Mouse (Mus musculus): Measurements from ENCODE around the gene Ppp3ca. TPM values are rescaled to one million over a fixed set of nuclear protein-coding genes. Genes with fewer than 3 reads are reported as not detected.

Gene Ppp3ca
- polyA plus RNA-seq, 2 experiments, result 31.5 to 74.8 TPM

GRCm38 (mm10) chr3:136837589-136837988, 167.7 kb downstream of the Ppp3ca start:
- no peak overlapping the region for H3K4me3 ChIP-seq (replicated peaks; ENCODE audit: low read length)

GRCm38 (mm10) chr3:136841282-136841681, 171.4 kb downstream of the Ppp3ca start:
- ATAC-seq (ENCODE audit: low FRiP score, low read depth) (no peak), DNase-seq (ENCODE audit: low spot score) (no peak)
- Histone ChIP-seq H3K4me3 (replicated peaks; ENCODE audit: low read length) (no peak overlapping the region), H3K4me2 (replicated peaks; ENCODE audit: low read depth, low read length, severe bottlenecking) (no peak overlapping the region), H3K36me3 (ENCODE audit: control insufficient read depth, insufficient read depth, low read length) (no peaks in the 10 kb centered on the region), H3K9ac (ENCODE audit: low read depth, low read length, severe bottlenecking) (no peak overlapping the region), H3K27ac (replicated peaks; ENCODE audit: low read depth, low read length) (no peak overlapping the region), H3K27me3 (ENCODE audit: control insufficient read depth, insufficient read depth, low read length) (no peaks in the 10 kb centered on the region), H3K9me3 (ENCODE audit: control insufficient read depth, low read length) (no peaks in the 10 kb centered on the region), H3K4me1 (ENCODE audit: control insufficient read depth, insufficient read depth, low read length) (peaks cover 6% of the 10 kb centered on the region; the same call in 1 of the 2 replicates)
- no peak for TF ChIP-seq POLR2A (IDR thresholded peaks at IDR 0.05; ENCODE audit: borderline replicate concordance, extremely low read depth, insufficient read depth, insufficient read length)
- 72% methylated on average over 3 of the region's 3 CpGs for WGBS

More at GRCm38 (mm10) chr3:136837589-136837988, 167.7 kb downstream of the Ppp3ca start:
- Histone ChIP-seq H3K27me3 (ENCODE audit: control insufficient read depth, insufficient read depth, low read length) (no peaks in the 10 kb centered on the region), H3K4me2 (replicated peaks; ENCODE audit: low read depth, low read length, severe bottlenecking) (no peak overlapping the region), H3K9me3 (ENCODE audit: control insufficient read depth, low read length) (no peaks in the 10 kb centered on the region), H3K4me1 (ENCODE audit: control insufficient read depth, insufficient read depth, low read length) (peaks cover 19% of the 10 kb centered on the region), H3K36me3 (ENCODE audit: control insufficient read depth, insufficient read depth, low read length) (no peaks in the 10 kb centered on the region), H3K27ac (replicated peaks; ENCODE audit: low read depth, low read length) (no peak overlapping the region), H3K9ac (ENCODE audit: low read depth, low read length, severe bottlenecking) (no peak overlapping the region)
- no peak for ATAC-seq (ENCODE audit: low FRiP score, low read depth)
- no peak for DNase-seq (ENCODE audit: low spot score)
- WGBS, result 91% methylated on average over 3 of the region's 3 CpGs
- no peak for TF ChIP-seq POLR2A (IDR thresholded peaks at IDR 0.05; ENCODE audit: borderline replicate concordance, extremely low read depth, insufficient read depth, insufficient read length)

GRCm38 (mm10) chr3:136842384-136842783, 172.5 kb downstream of the Ppp3ca start:
- no peaks in the 10 kb centered on the region for H3K27me3 ChIP-seq (ENCODE audit: control insufficient read depth, insufficient read depth, low read length)
- ATAC-seq (ENCODE audit: low FRiP score, low read depth) (no peak), DNase-seq (ENCODE audit: low spot score) (no peak)
- peaks cover 6% of the 10 kb centered on the region; the same call in 1 of the 2 replicates for H3K4me1 ChIP-seq (ENCODE audit: control insufficient read depth, insufficient read depth, low read length)
- no peak overlapping the region for H3K4me2 ChIP-seq (replicated peaks; ENCODE audit: low read depth, low read length, severe bottlenecking)
- H3K27ac ChIP-seq (replicated peaks; ENCODE audit: low read depth, low read length), result no peak overlapping the region
- H3K9me3 ChIP-seq (ENCODE audit: control insufficient read depth, low read length), result no peaks in the 10 kb centered on the region
- H3K9ac ChIP-seq (ENCODE audit: low read depth, low read length, severe bottlenecking), result no peak overlapping the region
- 61% methylated on average over 1 of the region's 1 CpGs for WGBS
- no peak for TF ChIP-seq POLR2A (IDR thresholded peaks at IDR 0.05; ENCODE audit: borderline replicate concordance, extremely low read depth, insufficient read depth, insufficient read length)
- H3K36me3 ChIP-seq (ENCODE audit: control insufficient read depth, insufficient read depth, low read length), result no peaks in the 10 kb centered on the region
- H3K4me3 ChIP-seq (replicated peaks; ENCODE audit: low read length), result no peak overlapping the region

- DNase-seq (ENCODE audit: low spot score), result no peak
- ATAC-seq (ENCODE audit: low FRiP score, low read depth), result no peak
Observed at GRCm38 (mm10) chr3:136843811-136844491, 174.0 kb downstream of the Ppp3ca start.

GRCm38 (mm10) chr3:136849035-136849434, 179.1 kb downstream of the Ppp3ca start:
- H3K36me3 ChIP-seq (ENCODE audit: control insufficient read depth, insufficient read depth, low read length), result no peaks in the 10 kb centered on the region
- ATAC-seq (ENCODE audit: low FRiP score, low read depth) (no peak), DNase-seq (ENCODE audit: low spot score) (no peak)
- no peak overlapping the region for H3K27ac ChIP-seq (replicated peaks; ENCODE audit: low read depth, low read length)
- H3K27me3 ChIP-seq (ENCODE audit: control insufficient read depth, insufficient read depth, low read length), result no peaks in the 10 kb centered on the region
- H3K4me3 ChIP-seq (replicated peaks; ENCODE audit: low read length), result no peak overlapping the region
- TF ChIP-seq POLR2A (IDR thresholded peaks at IDR 0.05; ENCODE audit: borderline replicate concordance, extremely low read depth, insufficient read depth, insufficient read length), result no peak
- H3K4me1 ChIP-seq (ENCODE audit: control insufficient read depth, insufficient read depth, low read length), result no peaks in the 10 kb centered on the region
- H3K9ac ChIP-seq (ENCODE audit: low read depth, low read length, severe bottlenecking), result no peak overlapping the region
- H3K9me3 ChIP-seq (ENCODE audit: control insufficient read depth, low read length), result no peaks in the 10 kb centered on the region
- WGBS, result 88% methylated on average over 1 of the region's 1 CpGs
- H3K4me2 ChIP-seq (replicated peaks; ENCODE audit: low read depth, low read length, severe bottlenecking), result no peak overlapping the region

More at GRCm38 (mm10) chr3:136843811-136844491, 174.0 kb downstream of the Ppp3ca start:
- peaks cover 6% of the 10 kb centered on the region; the same call in 1 of the 2 replicates for H3K4me1 ChIP-seq (ENCODE audit: control insufficient read depth, insufficient read depth, low read length)
- TF ChIP-seq POLR2A (IDR thresholded peaks at IDR 0.05; ENCODE audit: borderline replicate concordance, extremely low read depth, insufficient read depth, insufficient read length), result no peak
- H3K27ac ChIP-seq (replicated peaks; ENCODE audit: low read depth, low read length), result no peak overlapping the region
- no peak overlapping the region for H3K4me2 ChIP-seq (replicated peaks; ENCODE audit: low read depth, low read length, severe bottlenecking)
- H3K27me3 ChIP-seq (ENCODE audit: control insufficient read depth, insufficient read depth, low read length), result no peaks in the 10 kb centered on the region
- WGBS, result 69% methylated on average over 7 of the region's 7 CpGs
- H3K9me3 ChIP-seq (ENCODE audit: control insufficient read depth, low read length), result no peaks in the 10 kb centered on the region
- H3K4me3 ChIP-seq (replicated peaks; ENCODE audit: low read length), result no peak overlapping the region
- H3K9ac ChIP-seq (ENCODE audit: low read depth, low read length, severe bottlenecking), result no peak overlapping the region
- H3K36me3 ChIP-seq (ENCODE audit: control insufficient read depth, insufficient read depth, low read length), result no peaks in the 10 kb centered on the region

All from limb, embryonic 14.5 days (tissue).